Mouse (Mus musculus) C2C12 (cell line): ENCODE measurements around the gene Otub2.

Experiments
- CTCF ChIP-seq: IDR thresholded peaks from one replicate; pipeline ENCODE4 v1.5.1; 2011; ENCODE audit not compliant: control insufficient read depth, insufficient read depth, insufficient read length
- FOSL1 ChIP-seq: IDR thresholded peaks from one replicate; pipeline ENCODE4 v1.8.0; 2011; ENCODE audit warnings: mild to moderate bottlenecking, low read length; ENCODE audit not compliant: poor library complexity, insufficient read depth, severe bottlenecking
- MAX ChIP-seq: IDR thresholded peaks from one replicate; pipeline ENCODE4 v1.6.1; 2011; ENCODE audit warnings: mild to moderate bottlenecking, control low read depth
- MYOD1 ChIP-seq: IDR thresholded peaks from one replicate; pipeline ENCODE4 v1.6.1; 2011; ENCODE audit warnings: low read depth; ENCODE audit not compliant: control insufficient read depth, insufficient read length
- MYOG ChIP-seq: IDR thresholded peaks from one replicate; pipeline ENCODE4 v1.6.1; 2011; ENCODE audit not compliant: control insufficient read depth, insufficient read length; ENCODE audit errors: extremely low read depth
- USF1 ChIP-seq: IDR thresholded peaks from one replicate; pipeline ENCODE4 v1.6.1; 2011; ENCODE audit warnings: low read depth, mild to moderate bottlenecking, control low read depth, moderate library complexity

GRCm38 (mm10) chr12:103389348-103389727, 856 bp downstream of the Otub2 start:
- TF ChIP-seq USF1 (no peak), FOSL1 (no peak), CTCF (no peak), MYOD1 (no peak), MAX (no peak), MYOG (no peak)
